Mouse (Mus musculus): Measurements from ENCODE around the gene Olfr1416. TPM values are rescaled to one million over a fixed set of nuclear protein-coding genes. Genes with fewer than 3 reads are reported as not detected.

Gene Olfr1416
- polyA plus RNA-seq, 1 experiment: not detected

GRCm38 (mm10) chr1:92437678-92438271 lies 47.1 kb downstream of the Olfr1416 start:
- peaks cover 35% of the 10 kb centered on the region for H3K4me1 ChIP-seq (ENCODE audit: control insufficient read depth)
- TF ChIP-seq TAL1 (IDR thresholded peaks at IDR 0.05; ENCODE audit: low read length) (no peak), GATA1 (IDR thresholded peaks at IDR 0.05; ENCODE audit: low read length) (no peak)
- no peak overlapping the region for H3K4me3 ChIP-seq (replicated peaks)
- no peaks in the 10 kb centered on the region for H3K27me3 ChIP-seq (ENCODE audit: control insufficient read depth)
- H3K9me3 ChIP-seq (ENCODE audit: control insufficient read depth, low read length): no peaks in the 10 kb centered on the region
- H3K36me3 ChIP-seq (ENCODE audit: control insufficient read depth): peaks cover 48% of the 10 kb centered on the region

- Histone ChIP-seq H3K9me3 (ENCODE audit: control insufficient read depth, low read length) (no peaks in the 10 kb centered on the region), H3K4me1 (ENCODE audit: control insufficient read depth) (peaks cover 27% of the 10 kb centered on the region), H3K36me3 (ENCODE audit: control insufficient read depth) (peaks cover 39% of the 10 kb centered on the region), H3K4me3 (replicated peaks) (no peak overlapping the region), H3K27me3 (ENCODE audit: control insufficient read depth) (no peaks in the 10 kb centered on the region)
- no peak for TF ChIP-seq GATA1 (IDR thresholded peaks at IDR 0.05; ENCODE audit: low read length)
- TF ChIP-seq TAL1 (IDR thresholded peaks at IDR 0.05; ENCODE audit: low read length): no peak
Observed at GRCm38 (mm10) chr1:92436831-92437321, 48.0 kb downstream of the Olfr1416 start.

GRCm38 (mm10) chr1:92434986-92435385 lies 49.9 kb downstream of the Olfr1416 start:
- no peaks in the 10 kb centered on the region; the same call in 1 of the 2 replicates for H3K9me3 ChIP-seq (ENCODE audit: control insufficient read depth, low read length)

DNA sequence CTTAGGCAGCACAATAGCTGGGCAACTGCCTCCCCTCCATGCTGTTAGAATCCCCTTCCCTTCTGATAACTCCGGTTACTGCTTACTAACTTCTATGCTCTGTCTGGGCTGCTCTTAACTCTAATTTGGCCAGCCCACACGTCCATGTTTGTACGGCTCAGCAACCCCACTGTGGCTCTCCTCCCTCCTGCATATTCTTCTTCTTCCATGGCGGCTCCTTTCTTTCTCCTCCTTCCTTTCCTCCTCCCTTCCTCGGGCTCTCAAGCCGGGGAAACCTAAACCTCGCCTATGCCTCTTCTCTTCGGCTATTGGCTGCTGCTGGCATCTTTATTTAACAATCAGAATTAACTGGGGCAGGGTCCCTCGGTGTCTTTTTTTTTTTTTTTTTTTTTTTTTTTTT lies 52.1 kb downstream of the Olfr1416 start:
- Histone ChIP-seq H3K4me1 (ENCODE audit: control insufficient read depth) (no peaks in the 10 kb centered on the region), H3K27me3 (ENCODE audit: control insufficient read depth) (no peaks in the 10 kb centered on the region), H3K36me3 (ENCODE audit: control insufficient read depth) (peaks cover 4% of the 10 kb centered on the region), H3K4me3 (replicated peaks) (no peak overlapping the region), H3K9me3 (ENCODE audit: control insufficient read depth, low read length) (peaks cover 2% of the 10 kb centered on the region; the same call in 1 of the 2 replicates)
- TF ChIP-seq GATA1 (IDR thresholded peaks at IDR 0.05; ENCODE audit: low read length) (no peak), TAL1 (IDR thresholded peaks at IDR 0.05; ENCODE audit: low read length) (no peak)

More at GRCm38 (mm10) chr1:92434986-92435385, 49.9 kb downstream of the Olfr1416 start:
- no peak for TF ChIP-seq GATA1 (IDR thresholded peaks at IDR 0.05; ENCODE audit: low read length)
- TF ChIP-seq TAL1 (IDR thresholded peaks at IDR 0.05; ENCODE audit: low read length): no peak
- Histone ChIP-seq H3K27me3 (ENCODE audit: control insufficient read depth) (no peaks in the 10 kb centered on the region), H3K36me3 (ENCODE audit: control insufficient read depth) (peaks cover 24% of the 10 kb centered on the region), H3K4me1 (ENCODE audit: control insufficient read depth) (peaks cover 13% of the 10 kb centered on the region), H3K4me3 (replicated peaks) (no peak overlapping the region)

DNA sequence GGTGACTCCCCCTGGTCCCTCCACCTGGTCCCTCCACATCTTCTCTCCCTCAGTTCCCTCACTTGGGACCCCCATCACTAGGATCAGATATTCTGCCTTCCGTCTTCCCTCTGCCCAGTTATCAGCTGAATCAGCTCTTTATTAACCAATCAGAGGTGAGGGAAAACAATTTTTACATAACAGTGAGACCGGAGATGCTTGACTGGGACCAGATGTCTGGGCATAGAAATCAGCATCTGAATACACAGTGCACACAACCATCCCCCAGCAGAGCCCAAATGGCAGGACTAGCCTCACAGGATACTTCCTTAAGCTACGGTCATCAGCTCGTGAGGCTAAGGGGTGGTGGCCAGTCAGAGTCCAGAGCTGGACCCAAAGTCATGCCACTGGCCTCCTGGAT lies 52.8 kb downstream of the Olfr1416 start:
- Histone ChIP-seq H3K27me3 (ENCODE audit: control insufficient read depth) (no peaks in the 10 kb centered on the region), H3K4me3 (replicated peaks) (no peak overlapping the region), H3K36me3 (ENCODE audit: control insufficient read depth) (no peaks in the 10 kb centered on the region), H3K4me1 (ENCODE audit: control insufficient read depth) (no peaks in the 10 kb centered on the region), H3K9me3 (ENCODE audit: control insufficient read depth, low read length) (peaks cover 2% of the 10 kb centered on the region; the same call in 1 of the 2 replicates)
- TF ChIP-seq GATA1 (IDR thresholded peaks at IDR 0.05; ENCODE audit: low read length) (no peak), TAL1 (IDR thresholded peaks at IDR 0.05; ENCODE audit: low read length) (no peak)

- Histone ChIP-seq H3K4me3 (replicated peaks) (no peak overlapping the region), H3K9me3 (ENCODE audit: control insufficient read depth, low read length) (peaks cover 6% of the 10 kb centered on the region; the same call in 1 of the 2 replicates), H3K36me3 (ENCODE audit: control insufficient read depth) (no peaks in the 10 kb centered on the region), H3K27me3 (ENCODE audit: control insufficient read depth) (no peaks in the 10 kb centered on the region; the same call in 1 of the 2 replicates), H3K4me1 (ENCODE audit: control insufficient read depth) (no peaks in the 10 kb centered on the region)
- TF ChIP-seq GATA1 (IDR thresholded peaks at IDR 0.05; ENCODE audit: low read length) (no peak), TAL1 (IDR thresholded peaks at IDR 0.05; ENCODE audit: low read length) (no peak)
Observed at GRCm38 (mm10) chr1:92431420-92431819, 53.5 kb downstream of the Olfr1416 start.

DNA sequence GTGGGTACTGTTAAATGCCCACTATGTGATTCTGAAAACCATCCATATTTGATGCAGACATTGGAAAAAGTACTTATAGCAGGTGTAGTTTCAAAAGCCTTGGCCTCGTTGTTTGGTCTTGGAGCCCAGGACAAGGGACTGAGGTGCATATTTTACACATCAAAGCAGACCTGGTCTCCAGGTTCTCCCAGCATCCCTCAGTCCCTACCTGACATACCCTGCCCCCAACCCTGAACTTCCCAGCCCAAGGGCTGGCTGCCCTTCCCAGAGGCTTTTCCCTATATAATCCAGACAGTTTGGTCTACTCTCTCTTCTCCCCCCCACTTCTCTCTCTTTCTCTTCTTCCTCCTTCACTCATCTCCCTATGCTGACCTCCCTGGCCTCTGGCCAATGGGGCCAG lies 53.9 kb downstream of the Olfr1416 start:
- Histone ChIP-seq H3K36me3 (ENCODE audit: control insufficient read depth) (no peaks in the 10 kb centered on the region), H3K4me1 (ENCODE audit: control insufficient read depth) (no peaks in the 10 kb centered on the region), H3K27me3 (ENCODE audit: control insufficient read depth) (no peaks in the 10 kb centered on the region; the same call in 1 of the 2 replicates), H3K4me3 (replicated peaks) (no peak overlapping the region), H3K9me3 (ENCODE audit: control insufficient read depth, low read length) (peaks cover 6% of the 10 kb centered on the region; the same call in 1 of the 2 replicates)
- TF ChIP-seq TAL1 (IDR thresholded peaks at IDR 0.05; ENCODE audit: low read length): no peak
- no peak for TF ChIP-seq GATA1 (IDR thresholded peaks at IDR 0.05; ENCODE audit: low read length)

Other genes with a start within 250 kb of the Olfr1416 start
- 4.0 and 5.5 TPM in 2 replicates for gene Ndufa10, start 11.3 kb downstream of the Olfr1416 start, polyA plus RNA-seq (2012)
- not detected in 2 replicates for gene Olfr1415, start 11.0 kb upstream of the Olfr1416 start, polyA plus RNA-seq (2012)
- not detected in 2 replicates for gene Olfr1414, start 33.5 kb upstream of the Olfr1416 start, polyA plus RNA-seq (2012)
- gene Olfr1413, start 86.2 kb upstream of the Olfr1416 start, polyA plus RNA-seq (2012): not detected in 2 replicates
- not detected in 2 replicates for gene Olfr1412, start 100.7 kb upstream of the Olfr1416 start, polyA plus RNA-seq (2012)
- not detected in 2 replicates for gene Olfr1411, start 109.3 kb upstream of the Olfr1416 start, polyA plus RNA-seq (2012)
- 0.01 TPM in 1 of 2 replicates, not detected in the other for gene Olfr1410, start 120.7 kb upstream of the Olfr1416 start, polyA plus RNA-seq (2012)
- gene Olfr12, start 132.7 kb upstream of the Olfr1416 start, polyA plus RNA-seq (2012): not detected in 2 replicates
- 5.1 and 9.4 TPM in 2 replicates for gene Cops9, start 156.9 kb upstream of the Olfr1416 start, polyA plus RNA-seq (2012)
- gene Otos, start 163.7 kb upstream of the Olfr1416 start, polyA plus RNA-seq (2012): 0.07 TPM in 1 of 2 replicates, not detected in the other